11 mouse cellular contexts compared by ENCODE assay signal in genomic region chr1:72429107-72429807, GRCm38 (mm10).
DNase-seq lines count a peak whose midpoint lies in the region; ATAC-seq and TF ChIP-seq lines count a peak whose summit lies in the region.
"Had no signal": no experiment of that assay in that cellular context is flagged by ENCODE, and none has a peak within 500 bp of the region (broad histone marks: within the 10 kb centered on the region; RNA-seq: fewer than 3 reads in every experiment).

No protein-coding gene starts in this region.

- 70% methylated on average over 7 of the region's 7 CpGs for WGBS in liver, postnatal 0 days (ENCODE audit: insufficient replicate concordance)
- 75% methylated on average over 7 of the region's 7 CpGs for WGBS in liver, embryonic 12.5 days (ENCODE audit: insufficient replicate concordance)

- no peak overlapping the region for H3K4me3 ChIP-seq in liver, postnatal 0 days (ENCODE audit: low read depth, low read length)
- H3K4me3 ChIP-seq in liver, embryonic 12.5 days, result no peak overlapping the region
- H3K4me3 ChIP-seq: limb, embryonic 12.5 days had no signal

- H3K9me3 ChIP-seq in liver, postnatal 0 days (ENCODE audit: low read length), result no peaks in the 10 kb centered on the region
- H3K9me3 ChIP-seq in liver, embryonic 12.5 days (replicated peaks), result no peaks in the 10 kb centered on the region
- H3K9me3 ChIP-seq: limb, embryonic 12.5 days had no signal

- no peaks in the 10 kb centered on the region for H3K36me3 ChIP-seq in liver, postnatal 0 days (replicated peaks; ENCODE audit: insufficient read depth, low read length)
- no peaks in the 10 kb centered on the region for H3K36me3 ChIP-seq in liver, embryonic 12.5 days
- H3K36me3 ChIP-seq in splenic B cell, adult 2 months (ENCODE audit: control insufficient read depth, insufficient read depth, low read length, poor library complexity, severe bottlenecking), result no peaks in the 10 kb centered on the region
- H3K36me3 ChIP-seq: limb, embryonic 12.5 days had no signal

- no peak overlapping the region for H3K4me2 ChIP-seq in liver, postnatal 0 days (ENCODE audit: low read depth, low read length)
- H3K4me2 ChIP-seq in liver, embryonic 12.5 days, result no peak overlapping the region
- H3K4me2 ChIP-seq: limb, embryonic 12.5 days had no signal

- DNase-seq in liver, postnatal 0 days, result peak; percentile 21
- DNase-seq in NIH3T3 (ENCODE audit: low read depth), result peak; percentile 81
- DNase-seq in splenic B cell, adult 2 months (ENCODE audit: low read depth, low spot score), result peak; percentile 57
- no peak for DNase-seq in urinary bladder, adult 2 months (ENCODE audit: low spot score)
- DNase-seq in cerebellum, adult 11 months, result no peak
- DNase-seq: heart, postnatal 14 days; right cerebral cortex, postnatal 25 days; thymus, postnatal 14 days had no signal

- peak; percentile 44; the same call in 1 of the 2 replicates for ATAC-seq in liver, postnatal 0 days
- no peak for ATAC-seq in liver, embryonic 12.5 days
- ATAC-seq in granulocyte monocyte progenitor cell, adult 5-6 weeks (replicated peaks; ENCODE audit: poor library complexity, severe bottlenecking), result peak; percentile 76

- no peak for TF ChIP-seq CTCF in liver, postnatal 0 days (IDR thresholded peaks at IDR 0.05; ENCODE audit: low read depth)

- H3K4me1 ChIP-seq in liver, postnatal 0 days (ENCODE audit: insufficient read depth), result 0 out of 2 replicates have a peak, but pooled peaks cover 8% of the 10 kb centered on the region
- no peaks in the 10 kb centered on the region for H3K4me1 ChIP-seq in liver, embryonic 12.5 days
- H3K4me1 ChIP-seq: limb, embryonic 12.5 days had no signal

- no peak for TF ChIP-seq EP300 in liver, postnatal 0 days (IDR thresholded peaks at IDR 0.05; ENCODE audit: low read depth)

- no peak overlapping the region for H3K9ac ChIP-seq in liver, postnatal 0 days (replicated peaks)
- no peak overlapping the region for H3K9ac ChIP-seq in liver, embryonic 12.5 days
- H3K9ac ChIP-seq: limb, embryonic 12.5 days had no signal

- H3K27me3 ChIP-seq in liver, postnatal 0 days (ENCODE audit: insufficient read depth, low read length), result no peaks in the 10 kb centered on the region
- no peaks in the 10 kb centered on the region for H3K27me3 ChIP-seq in liver, embryonic 12.5 days (replicated peaks)
- no peaks in the 10 kb centered on the region; the same call in 1 of the 2 replicates for H3K27me3 ChIP-seq in splenic B cell, adult 2 months (ENCODE audit: control insufficient read depth, insufficient read depth, low read length, poor library complexity, severe bottlenecking)
- H3K27me3 ChIP-seq: limb, embryonic 12.5 days had no signal

- H3K27ac ChIP-seq in liver, postnatal 0 days (ENCODE audit: low read depth), result no peak overlapping the region
- H3K27ac ChIP-seq in liver, embryonic 12.5 days, result no peak overlapping the region
- H3K27ac ChIP-seq: limb, embryonic 12.5 days had no signal

Comparison
In these comparisons a context has a peak if more than half of its experiments do, and no peak if none do; other contexts are left out.
1. DNase-seq: peak in liver, postnatal 0 days (single experiment), NIH3T3 (single experiment) and splenic B cell, adult 2 months (single experiment); none in urinary bladder, adult 2 months (single experiment) and cerebellum, adult 11 months (single experiment).